Mouse (Mus musculus): ENCODE data around the gene Crabp2.

The Crabp2 gene

GRCm38 (mm10) chr3:87929341-87930077 is 19.0 kb upstream of the Crabp2 start:
- no peak for DNase-seq

GRCm38 (mm10) chr3:87930078-87930795 is 18.2 kb upstream of the Crabp2 start, which contains the start of the genes Isg20l2 and Rrnad1:
Gene Isg20l2, plus strand, starts transcription at chr3:87930314.
Gene Rrnad1, minus strand, starts transcription at chr3:87930717.
- peak; percentile 97 for DNase-seq

- no peak for DNase-seq
These were observed 14.4 kb upstream of the Crabp2 start for GRCm38 (mm10) chr3:87934026-87934425.

- no peak for DNase-seq
These were observed 14.0 kb upstream of the Crabp2 start for GRCm38 (mm10) chr3:87934501-87934900.

- no peak for DNase-seq
These were observed 13.3 kb upstream of the Crabp2 start for GRCm38 (mm10) chr3:87935201-87935600.

- peak; percentile 58 for DNase-seq
These were observed 12.7 kb upstream of the Crabp2 start for GRCm38 (mm10) chr3:87935776-87936175.

GRCm38 (mm10) chr3:87940611-87941010 is 7.9 kb upstream of the Crabp2 start:
- no peak for DNase-seq

GRCm38 (mm10) chr3:87942471-87942870 is 6.0 kb upstream of the Crabp2 start:
- no peak for DNase-seq

- no peak for DNase-seq
These were observed 4.9 kb upstream of the Crabp2 start for GRCm38 (mm10) chr3:87943586-87943985.

GRCm38 (mm10) chr3:87944838-87945600 is 3.4 kb upstream of the Crabp2 start:
- DNase-seq = no peak

- DNase-seq = no peak
These were observed 2.5 kb upstream of the Crabp2 start for GRCm38 (mm10) chr3:87945781-87946540.

- DNase-seq = no peak
These were observed 2.0 kb upstream of the Crabp2 start for GRCm38 (mm10) chr3:87946541-87946860.

GRCm38 (mm10) chr3:87947056-87947810 is 1.2 kb upstream of the Crabp2 start:
- DNase-seq = no peak

- DNase-seq = no peak
These were observed 661 bp upstream of the Crabp2 start for GRCm38 (mm10) chr3:87947811-87948199.

- DNase-seq = no peak
These were observed 944 bp downstream of the Crabp2 start for GRCm38 (mm10) chr3:87949266-87949954.

- no peak for DNase-seq
These were observed 1.6 kb downstream of the Crabp2 start for GRCm38 (mm10) chr3:87949955-87950515.

- no peak for DNase-seq
These were observed 3.5 kb downstream of the Crabp2 start for GRCm38 (mm10) chr3:87951946-87952345.

- DNase-seq = no peak
These were observed 4.0 kb downstream of the Crabp2 start for GRCm38 (mm10) chr3:87952440-87952839.

GRCm38 (mm10) chr3:87958056-87958455 is 9.6 kb downstream of the Crabp2 start:
- no peak for DNase-seq

GRCm38 (mm10) chr3:87958476-87958875 is 10.0 kb downstream of the Crabp2 start:
- DNase-seq = no peak

- DNase-seq = no peak
These were observed 10.5 kb downstream of the Crabp2 start for GRCm38 (mm10) chr3:87958967-87959366.
